Mouse (Mus musculus) adipocyte (in vitro differentiated cells): ENCODE data around the gene Gm7137.
"Not testable (repeated sequence)": the region's sequence is repeated elsewhere in the genome, so short reads cannot be mapped to it uniquely, and the experiment has no call there.

Experiments used
- DNase-seq: peaks from one replicate; pipeline ENCODE4 v3.0.0-alpha.2; 2016; ENCODE audit warnings: low spot score

The Gm7137 gene

GRCm38 (mm10) chr10:77787876-77788275, at the start of gene Gm7137:
Gene Gm7137 (minus strand): TSS chr10:77788200.
- not testable (repeated sequence) for DNase-seq

GRCm38 (mm10) chr10:77835647-77836046, 47.6 kb upstream of the Gm7137 start, which contains the start of gene Krtap10-10:
Gene Krtap10-10 (plus strand): TSS chr10:77835947.
- no peak for DNase-seq

GRCm38 (mm10) chr10:77826951-77827350, 39.0 kb upstream of the Gm7137 start, which contains the start of gene Krtap10-4:
Gene Krtap10-4 (minus strand): TSS chr10:77827095.
- DNase-seq = no peak

- DNase-seq = no peak
These were observed 31.2 kb upstream of the Gm7137 start for GRCm38 (mm10) chr10:77819203-77819602.

GRCm38 (mm10) chr10:77818523-77818922, 30.5 kb upstream of the Gm7137 start:
- DNase-seq = no peak

- peak; percentile 12 for DNase-seq
These were observed 27.5 kb upstream of the Gm7137 start for GRCm38 (mm10) chr10:77815514-77815913.

GRCm38 (mm10) chr10:77814382-77814781, 26.4 kb upstream of the Gm7137 start, which contains the start of gene Gm2696:
Gene Gm2696 (plus strand): TSS chr10:77814682.
- no peak for DNase-seq

- DNase-seq = no peak
These were observed 23.7 kb upstream of the Gm7137 start, which contains the start of gene Gm9507 for GRCm38 (mm10) chr10:77811743-77812142. Gene Gm9507 (minus strand): TSS chr10:77811843.

- no peak for DNase-seq
These were observed 16.1 kb upstream of the Gm7137 start for GRCm38 (mm10) chr10:77804095-77804494.

GRCm38 (mm10) chr10:77798921-77799508, 11.0 kb upstream of the Gm7137 start, which contains the start of gene Gm19668:
Gene Gm19668 (minus strand): TSS chr10:77799133.
- DNase-seq = no peak

GRCm38 (mm10) chr10:77798164-77798920, 10.3 kb upstream of the Gm7137 start:
- DNase-seq = not testable (repeated sequence)

GRCm38 (mm10) chr10:77797677-77798076, 9.7 kb upstream of the Gm7137 start:
- no peak for DNase-seq

- no peak for DNase-seq
These were observed 7.0 kb upstream of the Gm7137 start, which contains the start of gene Gm9639 for GRCm38 (mm10) chr10:77794976-77795375. Gene Gm9639 (minus strand): TSS chr10:77795076.

- DNase-seq = no peak
These were observed 621 bp upstream of the Gm7137 start for GRCm38 (mm10) chr10:77788621-77789020.

- not testable (repeated sequence) for DNase-seq
These were observed 4.6 kb downstream of the Gm7137 start for GRCm38 (mm10) chr10:77783396-77783795.

- DNase-seq = not testable (repeated sequence)
These were observed 5.6 kb downstream of the Gm7137 start, which contains the start of gene Gm3250 for GRCm38 (mm10) chr10:77782442-77782841. Gene Gm3250 (minus strand): TSS chr10:77782542.

- not testable (repeated sequence) for DNase-seq
These were observed 11.2 kb downstream of the Gm7137 start, which contains the start of gene Gm7138 for GRCm38 (mm10) chr10:77776844-77777243. Gene Gm7138 (minus strand): TSS chr10:77776944.

- not testable (repeated sequence) for DNase-seq
These were observed 15.9 kb downstream of the Gm7137 start for GRCm38 (mm10) chr10:77772142-77772541.

- not testable (repeated sequence) for DNase-seq
These were observed 16.8 kb downstream of the Gm7137 start, which contains the start of gene Gm3238 for GRCm38 (mm10) chr10:77771225-77771624. Gene Gm3238 (minus strand): TSS chr10:77771325.

GRCm38 (mm10) chr10:77769727-77770126, 18.3 kb downstream of the Gm7137 start:
- DNase-seq = no peak

- DNase-seq = not testable (repeated sequence)
These were observed 28.4 kb downstream of the Gm7137 start, which contains the start of gene Gm3233 for GRCm38 (mm10) chr10:77759582-77759981. Gene Gm3233 (minus strand): TSS chr10:77759682.

- no peak for DNase-seq
These were observed 34.6 kb downstream of the Gm7137 start for GRCm38 (mm10) chr10:77753448-77753847.
